Mouse (Mus musculus) MEL (cell line): ENCODE results near the gene Prim1. TPM values are rescaled to one million over a fixed set of nuclear protein-coding genes. Genes with fewer than 3 reads are reported as not detected.

Experiments used
- DNase-seq: peaks from one replicate; pipeline ENCODE4 v3.0.0; 2011; ENCODE audit warnings: low read depth, low spot score
- H3K27ac ChIP-seq: 2 replicates; pipeline ENCODE4 v1.5.1; 2012; ENCODE audit warnings: low read depth, mild to moderate bottlenecking, control low read depth, low read length, moderate library complexity; ENCODE audit not compliant: control insufficient read depth
- H3K27me3 ChIP-seq, 2 experiments: fragments of 150-350 bp in 1 of 2; sonication (generic) in 1 of 2; 2 replicates each; pipeline ENCODE4 v1.6.1; 2012; ENCODE audit warnings: low read length in 2 of 2, mild to moderate bottlenecking in 2 of 2, improper control_type of control experiment in 1 of 2, moderate library complexity in 1 of 2; ENCODE audit not compliant: insufficient read depth in 2 of 2, control insufficient read depth in 1 of 2
- H3K36me3 ChIP-seq, 2 experiments: 2 replicates each; pipeline ENCODE4 v1.6.1; 2012 to 2014; ENCODE audit warnings: low read length in 2 of 2, improper control_type of control experiment in 1 of 2, inconsistent platforms in 1 of 2, mild to moderate bottlenecking in 1 of 2; ENCODE audit not compliant: insufficient read depth in 2 of 2, control insufficient read depth in 1 of 2
- H3K4me1 ChIP-seq, 2 experiments: fragments of 150-350 bp in 1 of 2; sonication (generic) in 1 of 2; 2 replicates each; pipeline ENCODE4 v1.6.1; 2012; ENCODE audit warnings: low read length in 2 of 2, improper control_type of control experiment in 1 of 2, mild to moderate bottlenecking in 1 of 2; ENCODE audit not compliant: insufficient read depth in 2 of 2, control insufficient read depth in 1 of 2
- H3K4me3 ChIP-seq, 2 experiments: fragments of 150-350 bp in 1 of 2; sonication (generic) in 1 of 2; 2 replicates each; pipeline ENCODE4 v1.5.1; 2012; ENCODE audit warnings: low read depth in 2 of 2, low read length in 2 of 2, mild to moderate bottlenecking in 2 of 2, moderate library complexity in 2 of 2, control low read depth in 1 of 2, improper control_type of control experiment in 1 of 2; ENCODE audit not compliant: control insufficient read depth in 1 of 2, insufficient read depth in 1 of 2
- H3K79me2 ChIP-seq: 2 replicates; pipeline ENCODE4 v1.6.1; 2012; ENCODE audit warnings: mild to moderate bottlenecking, low read length, moderate library complexity; ENCODE audit not compliant: control insufficient read depth, poor library complexity, insufficient read depth
- H3K9ac ChIP-seq: 2 replicates; pipeline ENCODE4 v1.6.1; 2012; ENCODE audit warnings: low read depth, mild to moderate bottlenecking, control low read depth, low read length, moderate library complexity; ENCODE audit not compliant: control insufficient read depth, poor library complexity, severe bottlenecking
- H3K9me3 ChIP-seq: fragments of 150-350 bp; sonication (generic); replicated peaks from 2 replicates; pipeline ENCODE4 v1.6.1; 2012; ENCODE audit warnings: mild to moderate bottlenecking, low read length, improper control_type of control experiment, moderate library complexity; ENCODE audit not compliant: insufficient read depth
- BHLHE40 ChIP-seq: IDR thresholded peaks from 2 replicates; pipeline ENCODE4 v1.6.1; 2012; ENCODE audit warnings: low read depth, mild to moderate bottlenecking, inconsistent platforms, low read length, improper control_type of control experiment, borderline replicate concordance
- CHD1 ChIP-seq: IDR thresholded peaks from 2 replicates; pipeline ENCODE4 v1.6.1; 2012; ENCODE audit warnings: low read depth, mild to moderate bottlenecking, inconsistent platforms, low read length, improper control_type of control experiment
- CHD2 ChIP-seq: IDR thresholded peaks from 2 replicates; pipeline ENCODE4 v1.6.1; 2011; ENCODE audit warnings: low read length, improper control_type of control experiment
- CTCF ChIP-seq, 3 experiments: IDR thresholded peaks in 2 of 3; conservative IDR thresholded peaks in 1 of 3; 2 replicates each; pipeline ENCODE4 v1.5.1; 2011 to 2012; ENCODE audit warnings: low read length in 3 of 3, low read depth in 2 of 3, mild to moderate bottlenecking in 2 of 3, improper control_type of control experiment in 1 of 3, inconsistent platforms in 1 of 3, mixed read lengths in 1 of 3, moderate library complexity in 1 of 3; ENCODE audit not compliant: control insufficient read depth in 1 of 3, insufficient read depth in 1 of 3, poor library complexity in 1 of 3, severe bottlenecking in 1 of 3
- E2F4 ChIP-seq: IDR thresholded peaks from 2 replicates; pipeline ENCODE4 v1.6.1; 2011; ENCODE audit warnings: low read depth, low read length, improper control_type of control experiment, borderline replicate concordance
- ELF1 ChIP-seq: IDR thresholded peaks from 2 replicates; pipeline ENCODE4 v1.6.1; 2014; ENCODE audit warnings: low read depth, mild to moderate bottlenecking, inconsistent platforms, low read length, improper control_type of control experiment, moderate library complexity
- EP300 ChIP-seq, 2 experiments: IDR thresholded peaks; 2 replicates each; pipeline ENCODE4 v1.6.1; 2011; ENCODE audit warnings: improper control_type of control experiment in 2 of 2, low read length in 2 of 2, low read depth in 1 of 2, mild to moderate bottlenecking in 1 of 2
- GABPA ChIP-seq: IDR thresholded peaks from 2 replicates; pipeline ENCODE4 v1.6.1; 2012; ENCODE audit warnings: low read depth, mild to moderate bottlenecking, inconsistent platforms, low read length, improper control_type of control experiment, moderate library complexity
- GATA1 ChIP-seq: IDR thresholded peaks from 2 replicates; pipeline ENCODE4 v1.6.1; 2011; ENCODE audit warnings: low read depth, low read length, improper control_type of control experiment
- JUND ChIP-seq: IDR thresholded peaks from 2 replicates; pipeline ENCODE4 v1.6.1; 2011; ENCODE audit warnings: low read depth, mild to moderate bottlenecking, improper control_type of control experiment, low read length
- KAT2A ChIP-seq: conservative IDR thresholded peaks from 2 replicates; pipeline ENCODE4 v1.6.1; 2012; ENCODE audit warnings: low read depth, low read length, improper control_type of control experiment, inconsistent platforms
- MAFK ChIP-seq: IDR thresholded peaks from 2 replicates; pipeline ENCODE4 v1.6.1; 2011; ENCODE audit warnings: low read depth, mild to moderate bottlenecking, low read length, improper control_type of control experiment, borderline replicate concordance
- MAX ChIP-seq: IDR thresholded peaks from 2 replicates; pipeline ENCODE4 v1.6.1; 2011; ENCODE audit warnings: low read length, improper control_type of control experiment
- MEF2A ChIP-seq: IDR thresholded peaks from 2 replicates; pipeline ENCODE4 v1.6.1; 2014; ENCODE audit warnings: low read depth, mild to moderate bottlenecking, inconsistent platforms, low read length, improper control_type of control experiment; ENCODE audit not compliant: poor library complexity, insufficient replicate concordance, severe bottlenecking; ENCODE audit errors: extremely low read depth
- MXI1 ChIP-seq: IDR thresholded peaks from 2 replicates; pipeline ENCODE4 v1.6.1; 2011; ENCODE audit warnings: mild to moderate bottlenecking, low read depth, low read length, improper control_type of control experiment
- MYB ChIP-seq: IDR thresholded peaks from 2 replicates; pipeline ENCODE4 v1.6.1; 2011; ENCODE audit warnings: mild to moderate bottlenecking, low read depth, low read length, improper control_type of control experiment
- MYC ChIP-seq: IDR thresholded peaks from 2 replicates; pipeline ENCODE4 v1.6.1; 2011; ENCODE audit warnings: low read depth, mild to moderate bottlenecking, low read length, improper control_type of control experiment, moderate library complexity
- NELFE ChIP-seq: IDR thresholded peaks from 2 replicates; pipeline ENCODE4 v1.6.1; 2011; ENCODE audit warnings: low read depth, low read length, improper control_type of control experiment
- NRF1 ChIP-seq: IDR thresholded peaks from 2 replicates; pipeline ENCODE4 v1.6.1; 2014; ENCODE audit warnings: low read depth, mild to moderate bottlenecking, inconsistent platforms, low read length, improper control_type of control experiment, moderate library complexity; ENCODE audit not compliant: poor library complexity, insufficient read depth, severe bottlenecking
- POLR2A ChIP-seq, 2 experiments: IDR thresholded peaks; 2 replicates each; pipeline ENCODE4 v1.6.1; 2011 to 2012; ENCODE audit warnings: low read length in 2 of 2, mild to moderate bottlenecking in 2 of 2, control low read depth in 1 of 2, improper control_type of control experiment in 1 of 2, low read depth in 1 of 2, moderate library complexity in 1 of 2; ENCODE audit not compliant: control insufficient read depth in 1 of 2, insufficient read depth in 1 of 2, poor library complexity in 1 of 2
- POLR2AphosphoS2 ChIP-seq: IDR thresholded peaks from 2 replicates; pipeline ENCODE4 v1.6.1; 2011; ENCODE audit warnings: low read length, improper control_type of control experiment
- POLR2AphosphoS5 ChIP-seq: IDR thresholded peaks from 2 replicates; pipeline ENCODE4 v1.6.1; 2012; ENCODE audit warnings: low read depth, borderline replicate concordance, mild to moderate bottlenecking, inconsistent platforms, low read length, moderate library complexity, mixed read lengths
- RAD21 ChIP-seq: IDR thresholded peaks from 2 replicates; pipeline ENCODE4 v1.6.1; 2011; ENCODE audit warnings: mild to moderate bottlenecking, low read depth, low read length, improper control_type of control experiment
- RCOR1 ChIP-seq: IDR thresholded peaks from 2 replicates; pipeline ENCODE4 v1.6.1; 2012; ENCODE audit warnings: low read depth, mild to moderate bottlenecking, inconsistent platforms, low read length, improper control_type of control experiment
- SIN3A ChIP-seq: IDR thresholded peaks from 2 replicates; pipeline ENCODE4 v1.6.1; 2012; ENCODE audit warnings: low read length, improper control_type of control experiment, inconsistent platforms
- SMC3 ChIP-seq: IDR thresholded peaks from 2 replicates; pipeline ENCODE4 v1.6.1; 2011; ENCODE audit warnings: low read depth, low read length, improper control_type of control experiment
- TAL1 ChIP-seq: IDR thresholded peaks from 2 replicates; pipeline ENCODE4 v1.6.1; 2012; ENCODE audit warnings: mild to moderate bottlenecking, inconsistent platforms, low read length, moderate library complexity, mixed read lengths
- TCF12 ChIP-seq: IDR thresholded peaks from 2 replicates; pipeline ENCODE4 v1.6.1; 2014; ENCODE audit warnings: low read depth, mild to moderate bottlenecking, inconsistent platforms, low read length, improper control_type of control experiment, moderate library complexity
- UBTF ChIP-seq: IDR thresholded peaks from 2 replicates; pipeline ENCODE4 v1.6.1; 2012; ENCODE audit warnings: low read depth, mild to moderate bottlenecking, inconsistent platforms, low read length, improper control_type of control experiment, moderate library complexity, borderline replicate concordance; ENCODE audit not compliant: insufficient read depth
- USF1 ChIP-seq: IDR thresholded peaks from 2 replicates; pipeline ENCODE4 v1.6.1; 2014; ENCODE audit warnings: low read depth, mild to moderate bottlenecking, inconsistent platforms, low read length, improper control_type of control experiment, moderate library complexity
- USF2 ChIP-seq, 2 experiments: IDR thresholded peaks; 2 replicates each; pipeline ENCODE4 v1.6.1; 2011 to 2012; ENCODE audit warnings: improper control_type of control experiment in 2 of 2, low read length in 2 of 2, borderline replicate concordance in 1 of 2, inconsistent platforms in 1 of 2, low read depth in 1 of 2, mild to moderate bottlenecking in 1 of 2; ENCODE audit not compliant: insufficient read depth in 1 of 2
- ZC3H11A ChIP-seq: IDR thresholded peaks from 2 replicates; pipeline ENCODE4 v1.6.1; 2012; ENCODE audit warnings: low read depth, mild to moderate bottlenecking, inconsistent platforms, low read length, improper control_type of control experiment
- ZKSCAN1 ChIP-seq: IDR thresholded peaks from 2 replicates; pipeline ENCODE4 v1.6.1; 2012; ENCODE audit warnings: low read depth, mild to moderate bottlenecking, inconsistent platforms, low read length, improper control_type of control experiment, moderate library complexity
- ZMIZ1 ChIP-seq: IDR thresholded peaks from 2 replicates; pipeline ENCODE4 v1.6.1; 2012; ENCODE audit warnings: low read depth, mild to moderate bottlenecking, inconsistent platforms, low read length, improper control_type of control experiment, moderate library complexity
- ZNF384 ChIP-seq: IDR thresholded peaks from 2 replicates; pipeline ENCODE4 v1.6.1; 2012; ENCODE audit warnings: low read depth, mild to moderate bottlenecking, inconsistent platforms, low read length, improper control_type of control experiment
- polyA plus RNA-seq, 2 experiments: library from polyadenylated mRNA; stranded (reverse) in 1 of 2; unstranded in 1 of 2; fragments of >175 nt in 1 of 2; fragments of >200 nt in 1 of 2; gene quantifications; 2 replicates each; pipeline versions ENCODE4 v1.2.1 to v1.2.4; 2012; ENCODE audit warnings: low replicate concordance in 2 of 2, low read depth in 1 of 2; ENCODE audit not compliant: insufficient read length in 2 of 2, insufficient read depth in 1 of 2, missing spikeins in 1 of 2
- total RNA-seq: library from RNA; depleted of rRNA; stranded (reverse); fragments of 300-350 nt; gene quantifications from 2 replicates; pipeline ENCODE4 v1.2.3, GENCODE M21; 2012; rRNA removed

Prim1 gene
- 59.6 and 74.0 TPM in 2 replicates for total RNA-seq
- 10 to 100 TPM in 1 of 2 experiments, not detected in 1; 71.5 TPM for polyA plus RNA-seq

DNA sequence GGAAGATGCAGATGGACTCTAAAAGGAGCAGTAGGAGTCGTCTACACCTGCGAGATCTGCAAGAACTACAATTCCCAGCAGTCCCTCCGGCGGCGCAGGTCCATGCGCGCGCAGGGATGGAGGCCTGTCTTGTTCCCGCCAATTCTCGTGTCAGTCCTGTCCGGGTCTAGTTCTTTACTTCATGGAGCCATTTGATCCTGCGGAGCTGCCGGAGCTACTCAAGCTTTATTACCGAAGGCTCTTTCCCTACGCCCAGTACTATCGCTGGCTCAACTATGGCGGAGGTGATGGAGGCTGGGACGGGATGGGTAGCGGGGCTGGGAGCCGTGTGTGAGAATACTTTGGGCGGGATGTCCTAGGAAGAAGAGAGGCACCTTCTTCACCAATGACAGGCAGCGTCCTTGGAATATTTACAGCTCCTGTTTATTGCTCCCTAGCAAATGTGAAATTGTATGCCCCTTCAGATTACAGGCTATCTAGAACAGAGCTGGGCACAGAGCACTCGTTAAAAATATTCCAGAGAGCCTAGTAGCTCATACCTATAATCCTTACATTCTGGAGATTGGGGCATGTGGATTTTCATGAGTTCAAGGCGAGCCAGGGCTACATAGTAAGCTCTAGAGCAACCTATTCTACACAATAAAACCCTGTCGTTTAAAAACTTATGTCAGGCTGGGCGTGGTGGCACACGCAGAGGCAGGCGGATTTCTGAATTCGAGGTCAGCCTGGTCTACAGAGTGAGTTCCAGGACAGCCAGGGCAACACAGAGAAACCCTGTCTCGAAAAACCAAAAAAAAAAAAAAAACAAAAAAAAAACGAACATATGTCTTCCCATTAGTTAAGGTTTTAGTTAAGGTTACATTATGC, at the start of gene Prim1:
Prim1 (plus strand) TSS at position 101 of the 867 bp plus-strand sequence.
- H3K36me3 ChIP-seq, result peaks cover 0 to 7% of the 10 kb centered on the region in 2 experiments; a peak in 3 of 4 replicates
- peaks cover 0 to 4% of the 10 kb centered on the region in 2 experiments; a peak in 1 of 4 replicates for H3K4me1 ChIP-seq
- peaks cover 12% of the 10 kb centered on the region; the same call in 1 of the 2 replicates for H3K79me2 ChIP-seq
- no peaks in the 10 kb centered on the region for H3K9me3 ChIP-seq
- peak within 1 kb of the TSS; percentile 81 for H3K27ac ChIP-seq
- peak within 1 kb of the TSS; percentile 88 for H3K9ac ChIP-seq
- peak within 1 kb of the TSS; percentile 65 to 91 for H3K4me3 ChIP-seq
- peak; percentile 94 for DNase-seq
- no peaks in the 10 kb centered on the region for H3K27me3 ChIP-seq
- TF ChIP-seq EP300 (IDR thresholded peaks at IDR 0.05; ENCODE audit: low read depth in 1 of 2, low read length in 2 of 2), result no peak
- TF ChIP-seq MAX, result peak; percentile 77
- TF ChIP-seq BHLHE40, result no peak
- peak; percentile 70 for TF ChIP-seq TCF12
- no peak for TF ChIP-seq CHD1
- no peak for TF ChIP-seq JUND
- no peak for TF ChIP-seq USF1
- peak; percentile 93 for TF ChIP-seq NRF1
- TF ChIP-seq ZC3H11A, result no peak
- no peak for TF ChIP-seq POLR2AphosphoS2
- peak; percentile 95 for TF ChIP-seq E2F4
- TF ChIP-seq UBTF, result no peak
- no peak for TF ChIP-seq USF2 (IDR thresholded peaks at IDR 0.05; ENCODE audit: borderline replicate concordance in 1 of 2, insufficient read depth in 1 of 2, low read depth in 1 of 2, low read length in 2 of 2)
- no peak; the same call in 1 of the 2 replicates for TF ChIP-seq CHD2
- TF ChIP-seq GABPA, result no peak
- no peak for TF ChIP-seq SMC3
- peak; percentile 76 for TF ChIP-seq MXI1
- peak; percentile 86 for TF ChIP-seq KAT2A
- TF ChIP-seq ZKSCAN1, result no peak
- no peak for TF ChIP-seq CTCF (IDR thresholded peaks at IDR 0.05 in 2 of 3, conservative IDR thresholded peaks at IDR 0.05 in 1 of 3; ENCODE audit: control insufficient read depth in 1 of 3, insufficient read depth in 1 of 3, low read depth in 2 of 3, low read length in 3 of 3, poor library complexity in 1 of 3, severe bottlenecking in 1 of 3)
- peak; percentile 92 for TF ChIP-seq SIN3A
- TF ChIP-seq TAL1, result no peak
- TF ChIP-seq POLR2AphosphoS5, result no peak
- peak; percentile 75 for TF ChIP-seq NELFE
- no peak for TF ChIP-seq GATA1
- TF ChIP-seq MYC, result peak; percentile 57; the same call in 1 of the 2 replicates
- no peak for TF ChIP-seq MYB
- no peak for TF ChIP-seq MEF2A
- peak; percentile 67 to 91 for TF ChIP-seq POLR2A (IDR thresholded peaks at IDR 0.05; ENCODE audit: control insufficient read depth in 1 of 2, insufficient read depth in 1 of 2, low read depth in 1 of 2, low read length in 2 of 2, poor library complexity in 1 of 2)
- 0 out of 2 replicates have a peak, but pooled peaks have one; percentile 37 for TF ChIP-seq ZMIZ1
- no peak for TF ChIP-seq RAD21
- TF ChIP-seq MAFK, result no peak
- no peak for TF ChIP-seq ZNF384
- TF ChIP-seq ELF1, result 0 out of 2 replicates have a peak, but pooled peaks have one; percentile 40
- TF ChIP-seq RCOR1, result no peak
